8 mouse cellular contexts compared by ENCODE assay signal in the genomic region with DNA sequence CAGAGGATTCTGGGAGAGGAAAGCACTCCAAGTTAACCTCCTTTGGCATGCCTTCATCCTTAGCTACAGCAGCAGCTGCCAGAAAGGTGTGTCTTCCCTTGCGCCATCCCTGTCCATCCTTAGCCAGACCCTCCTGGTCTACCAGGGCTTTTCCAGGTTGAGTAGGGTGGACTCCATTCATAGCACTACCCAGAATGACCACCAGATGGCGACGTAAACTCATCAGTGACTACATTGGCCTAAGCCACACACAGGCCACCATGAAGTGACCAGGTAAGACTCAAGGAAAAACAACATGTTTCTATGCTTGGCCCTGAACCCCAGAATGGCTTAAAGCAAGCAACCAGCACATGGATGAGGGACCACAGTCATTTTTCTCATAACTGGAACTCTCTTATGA. TPM values are rescaled to one million over a fixed set of nuclear protein-coding genes. Genes with fewer than 3 reads are reported as not detected.
A peak's percentile ranks its signal among the peaks of the same experiment; 100 is the strongest.
DNase-seq lines count a peak whose midpoint lies in the region; ATAC-seq and TF ChIP-seq lines count a peak whose summit lies in the region.

No protein-coding gene starts in this region.

- peak; percentile 57 for ATAC-seq in CD4-positive, CD25-positive, alpha-beta regulatory T cell, adult 4 months
- peak; percentile 84 for ATAC-seq in erythroid progenitor cell, adult 5-6 weeks (replicated peaks; ENCODE audit: low FRiP score, poor library complexity, severe bottlenecking)
- peak; percentile 9; the same call in 1 of the 2 replicates for ATAC-seq in heart, embryonic 14.5 days (ENCODE audit: insufficient number of reproducible peaks, insufficient read depth, low FRiP score, low read depth)
- ATAC-seq in kidney, postnatal 0 days (replicated peaks; ENCODE audit: low FRiP score, low read depth) = peak; percentile 80; the same call in 1 of the 2 replicates
- ATAC-seq in liver, embryonic 11.5 days (replicated peaks; ENCODE audit: low FRiP score) = peak; percentile 41; the same call in 1 of the 2 replicates
- ATAC-seq in stomach, embryonic 14.5 days (ENCODE audit: insufficient number of reproducible peaks, insufficient read depth, low FRiP score, low read depth) = peak; percentile 84; the same call in 1 of the 2 replicates

- H3K9ac ChIP-seq in heart, embryonic 14.5 days (ENCODE audit: low read length) = no peak overlapping the region
- H3K9ac ChIP-seq in kidney, postnatal 0 days (ENCODE audit: low read depth, low read length) = no peak overlapping the region
- no peak overlapping the region for H3K9ac ChIP-seq in liver, embryonic 11.5 days (ENCODE audit: low read depth, low read length)
- no peak overlapping the region for H3K9ac ChIP-seq in stomach, embryonic 14.5 days (replicated peaks; ENCODE audit: low read depth, low read length)

- no peak overlapping the region for H3K27ac ChIP-seq in heart, embryonic 14.5 days (replicated peaks in 1 of 2; ENCODE audit: control insufficient read depth in 1 of 2, insufficient read depth in 1 of 2, low read depth in 2 of 2, low read length in 2 of 2)
- H3K27ac ChIP-seq in kidney, postnatal 0 days = no peak overlapping the region
- H3K27ac ChIP-seq in liver, embryonic 11.5 days (ENCODE audit: low read depth, low read length) = no peak overlapping the region
- H3K27ac ChIP-seq in stomach, embryonic 14.5 days (ENCODE audit: low read length) = no peak overlapping the region

- H3K4me3 ChIP-seq in heart, embryonic 14.5 days (ENCODE audit: control insufficient read depth in 1 of 2, insufficient read depth in 1 of 2, low read depth in 1 of 2, low read length in 2 of 2) = no peak overlapping the region
- no peak overlapping the region for H3K4me3 ChIP-seq in kidney, postnatal 0 days (replicated peaks; ENCODE audit: low read depth, low read length)
- no peak overlapping the region for H3K4me3 ChIP-seq in liver, embryonic 11.5 days (ENCODE audit: low read depth, low read length)
- no peak overlapping the region for H3K4me3 ChIP-seq in stomach, embryonic 14.5 days (ENCODE audit: low read depth, low read length)

- peak; percentile 54 for DNase-seq in brain, embryonic 18.5 days (ENCODE audit: low read depth, low spot score)
- DNase-seq in kidney, postnatal 0 days (ENCODE audit: low spot score) = peak; percentile 83
- peak; percentile 74 for DNase-seq in liver, embryonic 11.5 days (ENCODE audit: low spot score)
- peak; percentile 90 for DNase-seq in neural tube, embryonic 10.5 days (ENCODE audit: extremely low spot score, low spot score)

- H3K27me3 ChIP-seq in heart, embryonic 14.5 days (ENCODE audit: control insufficient read depth, insufficient read depth, low read length) = peaks cover 3% of the 10 kb centered on the region
- no peaks in the 10 kb centered on the region for H3K27me3 ChIP-seq in kidney, postnatal 0 days (ENCODE audit: insufficient read depth, low read length)
- H3K27me3 ChIP-seq in liver, embryonic 11.5 days (replicated peaks; ENCODE audit: control insufficient read depth, insufficient read depth, low read length) = peaks cover 3% of the 10 kb centered on the region; the same call in 1 of the 2 replicates
- no peaks in the 10 kb centered on the region for H3K27me3 ChIP-seq in stomach, embryonic 14.5 days (ENCODE audit: control insufficient read depth, insufficient read depth, low read length)

- TF ChIP-seq CTCF in kidney, postnatal 0 days (IDR thresholded peaks at IDR 0.05; ENCODE audit: low read depth) = peak; percentile 99

- H3K36me3 ChIP-seq in heart, embryonic 14.5 days (ENCODE audit: control insufficient read depth, insufficient read depth, low read length) = no peaks in the 10 kb centered on the region
- no peaks in the 10 kb centered on the region for H3K36me3 ChIP-seq in kidney, postnatal 0 days (ENCODE audit: insufficient read depth, low read length)
- no peaks in the 10 kb centered on the region for H3K36me3 ChIP-seq in liver, embryonic 11.5 days (ENCODE audit: control insufficient read depth, insufficient read depth, low read length)
- no peaks in the 10 kb centered on the region for H3K36me3 ChIP-seq in stomach, embryonic 14.5 days (ENCODE audit: control insufficient read depth, insufficient read depth, low read length)

- no peaks in the 10 kb centered on the region for H3K9me3 ChIP-seq in heart, embryonic 14.5 days (ENCODE audit: control insufficient read depth, low read length)
- H3K9me3 ChIP-seq in kidney, postnatal 0 days (replicated peaks; ENCODE audit: low read length) = no peaks in the 10 kb centered on the region
- H3K9me3 ChIP-seq in liver, embryonic 11.5 days (ENCODE audit: control insufficient read depth, low read length) = no peaks in the 10 kb centered on the region
- no peaks in the 10 kb centered on the region for H3K9me3 ChIP-seq in stomach, embryonic 14.5 days (ENCODE audit: control insufficient read depth, low read depth, low read length)

- H3K4me1 ChIP-seq in heart, embryonic 14.5 days (ENCODE audit: control insufficient read depth in 2 of 2, insufficient read depth in 2 of 2, low read length in 2 of 2) = no peaks in the 10 kb centered on the region
- H3K4me1 ChIP-seq in kidney, postnatal 0 days (replicated peaks; ENCODE audit: insufficient read depth, low read length) = no peaks in the 10 kb centered on the region
- H3K4me1 ChIP-seq in liver, embryonic 11.5 days (replicated peaks; ENCODE audit: control insufficient read depth, insufficient read depth, low read length) = no peaks in the 10 kb centered on the region
- no peaks in the 10 kb centered on the region for H3K4me1 ChIP-seq in stomach, embryonic 14.5 days (ENCODE audit: control insufficient read depth, insufficient read depth, low read length)

- no peak overlapping the region for H3K4me2 ChIP-seq in heart, embryonic 14.5 days (ENCODE audit: low read length)
- no peak overlapping the region for H3K4me2 ChIP-seq in kidney, postnatal 0 days (ENCODE audit: low read length)
- H3K4me2 ChIP-seq in liver, embryonic 11.5 days = no peak overlapping the region
- H3K4me2 ChIP-seq in stomach, embryonic 14.5 days (replicated peaks; ENCODE audit: low read depth, low read length) = no peak overlapping the region

- WGBS in heart, embryonic 14.5 days = 2% methylated on average over 3 of the region's 3 CpGs
- 7% methylated on average over 3 of the region's 3 CpGs for WGBS in kidney, postnatal 0 days
- WGBS in liver, embryonic 11.5 days = 11% methylated on average over 3 of the region's 3 CpGs
- 7% methylated on average over 3 of the region's 3 CpGs for WGBS in stomach, embryonic 14.5 days

RNA-seq across cellular contexts. Expression of gene Mapre3, which starts 8.3 kb away (rescaled TPM):
- 1 to 10 TPM; 3.0 to 4.1 TPM for polyA plus RNA-seq in CD4-positive, CD25-positive, alpha-beta regulatory T cell, adult 4 months (2017; shearing (Covaris generic))
- total RNA-seq in erythroid progenitor cell, adult 5-6 weeks (2015; ENCODE audit: low replicate concordance) = 1.3 TPM in 1 of 2 replicates, not detected in the other
- 0.64 TPM in 1 of 2 replicates, not detected in the other for total RNA-seq in erythroid progenitor cell, adult 5-6 weeks (2017; ENCODE audit: low replicate concordance)
- polyA plus RNA-seq in heart, embryonic 14.5 days (2014; fragmentation: Nextera tagmentation; extraction: Ambion mirVana) = 14.4 and 18.4 TPM in 2 replicates
- polyA plus RNA-seq in kidney, postnatal 0 days (2015; fragmentation: Nextera tagmentation; extraction: Ambion mirVana) = 20.6 and 23.0 TPM in 2 replicates
- 7.1 and 7.9 TPM in 2 replicates for polyA plus RNA-seq in liver, embryonic 11.5 days (2014; fragmentation: Nextera tagmentation; extraction: Ambion mirVana)
- 19.2 and 22.7 TPM in 2 replicates for polyA plus RNA-seq in stomach, embryonic 14.5 days (2014; fragmentation: Nextera tagmentation; extraction: Ambion mirVana)

Comparison
In these comparisons a context has a peak if more than half of its experiments do, and no peak if none do; other contexts are left out.
1. ATAC-seq: peak in every context shown above with its lines; median percentile 84 in erythroid progenitor cell, adult 5-6 weeks; 84 in stomach, embryonic 14.5 days; 80 in kidney, postnatal 0 days; 57 in CD4-positive, CD25-positive, alpha-beta regulatory T cell, adult 4 months; 41 in liver, embryonic 11.5 days; 9 in heart, embryonic 14.5 days.